Mouse (Mus musculus): ENCODE results near the gene Gm37240.

Gene Gm37240

DNA sequence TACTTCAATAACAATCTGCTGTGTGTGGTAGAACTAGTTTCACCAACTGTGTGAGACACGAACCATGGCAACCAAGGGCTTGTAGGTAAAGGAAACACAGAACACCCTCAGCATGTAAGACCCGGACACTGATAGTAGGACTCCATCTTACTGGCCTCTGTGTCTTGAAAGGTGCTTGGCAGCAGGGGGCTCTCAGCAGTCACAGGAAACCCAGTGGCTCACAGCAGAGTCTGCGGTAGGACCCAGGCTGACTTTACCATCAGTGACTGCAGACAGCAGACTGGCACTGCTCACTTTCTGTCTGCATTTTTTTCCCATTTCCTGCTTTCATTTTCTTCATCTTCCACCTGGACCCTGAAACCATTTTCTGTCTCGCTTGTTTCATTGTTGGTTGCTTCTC is 1176.6 kb downstream of the Gm37240 start:
- DNase-seq (ENCODE audit: low spot score in 2 of 2): no peak

DNA sequence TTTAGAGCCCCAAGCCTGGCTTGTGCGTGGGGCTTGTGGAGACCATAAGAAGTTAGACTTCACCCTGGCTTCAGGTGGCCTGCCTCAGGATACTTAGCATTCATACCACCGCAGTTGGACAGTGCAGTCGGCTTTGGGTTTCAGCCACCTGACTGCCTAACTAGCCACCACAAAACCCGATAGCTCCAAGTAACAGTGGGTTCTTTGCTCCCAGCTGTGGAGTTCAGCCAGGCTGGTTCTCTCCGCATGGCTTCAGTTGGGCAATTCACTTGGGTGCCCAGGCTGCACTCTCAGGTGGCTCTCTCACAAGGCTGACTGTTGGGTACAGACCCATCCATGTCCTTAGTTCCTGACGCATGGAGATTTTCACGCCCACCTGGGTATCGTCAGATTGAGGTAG is 1177.4 kb downstream of the Gm37240 start:
- no peak for DNase-seq (ENCODE audit: low spot score in 2 of 2)

DNA sequence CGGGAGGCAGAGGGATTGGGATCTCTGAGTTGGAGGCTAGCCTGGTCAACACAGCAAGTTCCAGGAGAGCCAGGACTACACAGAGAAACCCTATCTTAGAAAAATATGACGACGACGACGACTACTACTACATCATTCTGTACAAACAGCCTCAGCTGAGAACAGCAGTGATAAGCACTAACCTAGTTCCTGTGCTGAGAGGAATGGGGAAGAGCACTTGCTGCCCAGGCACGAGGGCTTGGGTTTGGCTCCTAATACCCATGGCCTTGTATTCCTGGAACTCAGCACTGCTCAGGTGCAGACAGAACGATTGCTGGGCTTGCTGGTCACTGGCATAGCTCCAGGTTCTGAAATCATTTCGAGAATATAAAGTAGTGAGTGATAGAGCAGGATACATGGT is 1178.2 kb downstream of the Gm37240 start:
- no peak for DNase-seq (ENCODE audit: low spot score in 2 of 2)

DNA sequence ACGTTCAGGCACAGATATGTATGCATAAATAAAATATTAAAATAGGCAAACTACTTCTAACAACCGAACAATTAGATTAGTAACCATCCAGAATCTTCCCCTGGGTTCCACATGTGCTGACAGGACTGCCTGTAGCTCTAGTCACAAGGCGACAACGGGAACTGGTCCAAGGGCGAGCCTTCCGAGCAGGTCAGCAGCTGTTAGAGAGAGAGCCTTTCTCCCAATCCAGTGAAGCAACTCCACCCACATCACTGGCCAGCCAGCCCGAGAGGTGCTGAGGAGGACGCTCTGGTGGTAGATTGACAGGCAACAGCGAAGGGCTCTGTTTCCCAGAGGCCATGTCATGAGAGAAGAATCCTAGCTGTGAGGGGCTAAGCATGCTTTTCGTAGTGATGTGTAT is 1178.8 kb downstream of the Gm37240 start:
- no peak for DNase-seq (ENCODE audit: low spot score in 2 of 2)

DNA sequence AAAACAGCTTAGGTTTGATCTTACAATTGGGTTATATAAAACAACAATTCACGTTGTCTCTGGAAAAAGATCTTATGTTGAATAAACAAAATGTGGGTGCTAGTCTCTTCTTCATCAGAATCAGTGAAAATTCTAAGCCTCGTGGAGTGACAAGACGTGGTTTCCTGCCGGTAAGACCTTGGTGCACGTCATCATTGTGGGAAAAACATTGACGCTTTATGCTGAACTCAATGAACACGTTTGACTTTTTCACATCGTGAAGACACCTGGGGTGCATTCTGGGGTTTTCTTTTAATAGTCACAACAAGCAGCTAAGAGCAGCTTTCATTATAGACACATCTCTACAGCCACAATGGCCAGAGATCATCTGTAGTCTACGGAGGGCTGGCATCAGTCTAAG is 1182.1 kb downstream of the Gm37240 start:
- no peak for DNase-seq (ENCODE audit: low spot score in 2 of 2)

DNA sequence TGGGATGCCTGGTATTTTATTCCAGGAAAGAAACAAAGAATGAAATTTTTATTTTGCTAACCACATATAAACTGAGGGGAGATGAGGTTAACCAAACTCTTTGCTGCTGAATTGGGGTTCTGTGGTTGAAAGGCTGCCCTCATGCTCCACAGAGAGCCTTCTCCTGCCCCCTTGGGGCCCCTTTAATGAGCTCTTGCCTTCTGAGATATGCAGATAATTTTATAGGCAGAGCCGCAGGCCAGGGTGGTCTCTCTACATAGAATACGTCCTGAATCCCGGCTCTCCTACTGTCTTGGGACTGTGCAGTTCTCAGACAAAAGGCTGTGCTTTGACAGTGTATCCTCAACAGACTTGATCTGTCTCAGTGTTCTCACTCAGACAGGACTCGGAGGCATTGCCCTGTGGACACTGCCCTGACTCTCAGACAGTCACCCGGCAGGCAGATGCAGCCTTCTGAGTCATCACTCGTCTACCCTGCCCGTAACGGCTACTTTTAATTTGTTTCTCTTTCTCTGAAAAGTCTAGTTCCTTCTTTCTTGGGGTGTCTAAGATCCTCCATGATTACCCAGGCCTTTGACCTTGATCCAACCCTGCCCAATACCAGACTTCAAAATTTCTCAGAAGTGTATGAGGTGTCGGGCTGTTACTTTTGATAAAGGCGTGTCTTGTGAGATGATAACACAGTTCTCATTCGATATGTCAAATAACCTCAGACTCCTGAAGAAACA is 1184.1 kb downstream of the Gm37240 start:
- DNase-seq (ENCODE audit: low spot score in 2 of 2): no peak

DNA sequence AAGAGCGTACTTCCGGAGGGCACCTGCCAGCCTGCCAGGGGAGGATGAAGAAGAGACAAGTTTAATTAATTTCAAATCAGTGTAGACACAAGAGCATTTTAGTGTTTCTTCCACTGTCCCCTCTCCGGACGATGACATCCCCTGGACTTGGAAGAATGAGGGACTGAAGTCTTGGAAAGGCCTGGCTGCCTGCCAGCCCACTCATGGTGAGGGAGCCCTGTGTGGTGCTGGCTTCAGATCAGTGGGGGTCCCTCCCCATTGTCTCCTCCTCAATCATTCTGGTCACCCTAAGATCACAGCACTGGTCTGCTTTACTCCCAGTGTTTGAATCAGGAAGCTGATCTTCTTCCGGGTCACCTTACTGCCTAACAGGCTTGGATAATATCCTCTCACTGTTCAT is 1185.4 kb downstream of the Gm37240 start:
- no peak for DNase-seq (ENCODE audit: low spot score in 2 of 2)

DNA sequence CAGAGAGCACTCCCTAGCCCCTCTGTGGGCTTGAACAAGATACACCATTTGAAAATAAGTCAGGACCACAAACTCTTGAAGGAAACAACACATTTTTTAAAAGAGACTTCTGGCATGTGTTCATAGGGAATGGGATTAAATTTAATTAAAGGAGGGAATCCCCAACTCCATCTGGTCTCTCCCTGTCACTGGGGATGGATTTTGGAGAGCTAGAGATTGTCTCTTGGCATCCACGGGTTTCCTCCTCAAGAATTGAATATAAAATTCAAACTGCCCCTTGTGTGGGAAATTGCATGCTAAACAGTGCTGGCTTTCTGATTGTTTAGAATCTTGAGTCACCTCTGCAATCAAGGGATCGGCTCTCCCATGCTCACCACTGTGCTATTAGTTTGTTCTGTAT is 1185.8 kb downstream of the Gm37240 start:
- DNase-seq (ENCODE audit: low spot score in 2 of 2): no peak

DNA sequence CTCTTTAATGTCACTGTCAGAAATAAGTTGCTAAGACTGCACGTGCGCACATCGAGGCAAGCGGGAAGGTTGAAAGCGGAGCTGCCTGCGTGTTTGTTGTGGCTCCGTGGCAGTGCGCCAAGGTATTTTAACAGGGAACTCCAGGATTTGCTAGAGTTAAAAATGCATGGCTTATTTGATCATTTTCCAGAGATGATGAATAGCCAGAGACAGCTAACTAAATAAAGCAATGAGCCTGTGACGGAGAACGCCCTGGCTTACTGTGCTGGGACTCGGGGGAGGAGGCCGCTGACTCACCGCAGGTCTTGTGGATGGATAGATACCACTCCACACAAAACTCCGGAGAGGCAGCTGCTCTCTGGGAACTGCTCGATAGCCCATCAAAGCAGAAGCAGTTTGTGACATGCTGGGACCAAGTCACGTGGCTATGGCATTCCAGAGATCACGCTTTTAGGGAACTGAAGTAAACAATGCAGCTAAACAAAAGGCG is 1190.8 kb downstream of the Gm37240 start:
- DNase-seq (ENCODE audit: low spot score in 2 of 2): no peak

DNA sequence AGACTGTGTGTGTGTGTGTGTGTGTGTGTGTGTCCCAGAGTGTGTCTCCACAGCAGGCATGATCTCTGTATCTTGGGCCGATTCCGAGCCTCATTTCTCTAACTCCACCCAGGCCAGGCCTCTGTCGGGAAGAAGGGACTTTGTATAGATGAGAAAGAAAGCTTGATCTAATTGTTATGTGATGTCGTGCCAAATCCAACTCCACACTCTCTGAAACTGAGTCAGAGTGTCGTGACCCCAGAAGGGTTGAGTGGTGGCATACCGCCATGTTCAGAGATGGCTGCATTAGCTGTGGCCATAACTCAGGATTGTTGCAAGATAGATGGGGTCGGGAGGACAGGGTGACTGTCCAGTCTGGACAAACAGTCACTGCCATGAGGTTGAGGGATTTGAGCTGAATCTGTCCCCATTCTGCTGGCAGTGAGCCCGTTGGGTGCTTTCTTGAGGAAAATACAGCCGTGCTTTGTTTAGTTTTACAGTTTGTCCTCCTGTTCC is 1191.4 kb downstream of the Gm37240 start:
- no peak for DNase-seq (ENCODE audit: low spot score in 2 of 2)

DNA sequence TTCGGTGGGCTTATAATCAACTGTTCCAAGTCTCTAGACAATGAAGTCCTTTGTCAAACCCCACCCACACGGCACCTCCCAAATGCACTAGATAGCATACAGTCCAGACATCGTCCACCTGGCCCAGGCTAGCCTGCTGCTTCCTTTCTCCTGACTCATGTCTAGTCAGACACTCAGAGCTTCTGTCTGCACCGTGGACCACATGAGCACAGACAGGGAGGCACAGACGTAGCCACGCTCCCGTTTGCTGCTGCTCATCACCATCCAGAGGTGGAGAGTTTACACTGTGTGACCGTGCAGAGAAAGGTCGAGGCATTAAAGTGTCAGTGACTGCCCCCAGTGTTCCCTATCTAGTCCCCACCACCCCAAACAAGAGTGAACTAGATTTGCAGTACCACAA is 1191.9 kb downstream of the Gm37240 start:
- DNase-seq (ENCODE audit: low spot score in 2 of 2): no peak

DNA sequence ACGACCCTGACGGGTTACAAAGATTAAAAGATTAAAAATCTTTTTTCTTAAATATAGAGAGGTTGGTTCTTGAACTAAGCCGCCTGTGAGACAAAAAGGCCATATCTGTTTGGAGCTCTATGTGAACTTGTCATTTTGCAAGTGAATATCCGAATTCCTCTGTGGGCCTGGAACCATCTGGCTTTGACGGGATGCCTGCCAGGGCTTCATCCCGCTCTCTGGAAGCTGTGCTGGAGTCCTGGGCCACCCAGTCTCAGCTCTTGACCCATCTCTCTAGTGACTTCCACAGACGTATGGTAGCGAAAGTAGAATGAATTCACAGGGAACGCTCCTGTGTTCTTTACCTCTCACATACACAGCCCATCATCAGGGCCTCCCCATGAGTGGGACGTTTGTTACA is 1193.4 kb downstream of the Gm37240 start:
- DNase-seq (ENCODE audit: low spot score in 2 of 2): no peak

DNA sequence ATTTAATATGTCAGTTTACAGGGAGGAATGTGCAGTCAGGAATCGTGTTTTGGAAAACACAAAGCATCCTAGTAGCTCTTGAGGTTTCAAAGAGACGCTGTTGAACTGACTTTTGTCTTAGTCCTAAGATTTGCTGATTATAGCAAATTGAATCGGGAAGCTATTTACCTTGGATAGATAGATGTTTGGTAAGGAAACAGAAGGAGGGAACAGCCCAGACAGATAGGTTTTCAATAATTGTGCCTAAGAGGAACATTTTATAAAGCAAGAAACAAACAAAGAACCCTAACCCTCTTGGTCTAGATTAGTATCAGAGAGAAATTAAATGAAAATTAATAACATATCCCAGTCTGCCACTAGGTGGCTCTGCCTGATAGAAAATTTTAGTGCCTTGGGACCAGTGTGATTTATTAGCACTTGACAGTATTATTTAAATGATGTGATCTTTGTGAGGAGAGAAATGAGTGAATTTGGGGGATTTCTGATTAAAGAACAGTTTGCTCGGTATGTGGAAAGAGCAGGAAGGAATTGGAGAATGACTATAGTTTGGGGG is 1194.6 kb downstream of the Gm37240 start:
- DNase-seq (ENCODE audit: low spot score in 2 of 2): no peak

DNA sequence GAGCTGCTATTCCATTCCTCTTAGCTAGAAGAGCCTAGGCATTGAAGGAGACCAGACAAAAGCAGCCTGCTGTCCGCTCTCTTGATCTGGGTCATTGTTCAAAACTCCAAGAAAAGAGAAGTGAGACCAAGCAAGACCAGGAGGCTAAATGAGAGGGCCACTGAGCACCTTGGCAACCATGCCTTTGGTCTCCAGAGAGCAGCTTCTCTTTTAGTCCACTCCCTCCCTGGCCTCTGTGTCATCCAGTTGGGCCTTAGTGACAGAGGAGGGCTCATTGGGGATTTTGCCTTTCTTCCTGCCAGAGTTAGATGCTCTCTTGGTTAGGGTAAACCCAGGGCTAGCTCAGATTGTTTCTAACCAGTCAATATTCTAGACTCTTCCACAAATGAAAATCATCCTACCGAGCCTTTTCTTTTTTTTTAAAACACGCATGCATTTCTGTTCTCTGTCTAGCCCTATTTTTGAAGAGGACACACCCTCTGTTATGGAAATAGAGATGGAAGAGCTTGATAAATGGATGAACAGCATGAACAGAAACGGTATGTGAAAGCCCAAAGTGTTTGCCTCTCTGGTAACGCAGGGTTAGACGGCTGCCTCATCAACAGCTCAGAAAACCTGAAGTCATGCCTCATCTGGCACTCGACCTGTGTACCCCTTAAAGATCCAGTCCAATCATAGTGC is 1197.1 kb downstream of the Gm37240 start:
- DNase-seq (ENCODE audit: low spot score in 2 of 2): no peak

DNA sequence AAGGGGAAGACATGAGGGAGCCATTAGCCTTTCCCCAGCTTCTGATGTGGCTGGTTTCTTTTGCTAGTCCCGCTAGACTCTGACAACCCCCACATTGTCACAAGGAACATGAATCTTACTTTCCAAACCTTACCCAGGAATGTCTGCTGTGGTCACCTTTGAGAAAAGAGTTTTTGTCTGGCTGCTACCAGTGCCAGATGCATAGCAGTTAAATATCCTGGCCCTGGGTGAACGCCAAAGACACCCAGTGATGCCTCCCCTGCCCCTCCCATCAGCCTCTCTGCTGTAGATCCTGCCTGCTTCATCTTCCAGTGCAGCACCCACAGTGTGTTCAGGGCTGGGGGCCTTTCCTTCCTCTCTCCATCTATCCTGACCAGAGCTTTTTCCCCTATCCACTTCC is 1197.7 kb downstream of the Gm37240 start:
- DNase-seq (ENCODE audit: low spot score in 2 of 2): no peak

DNA sequence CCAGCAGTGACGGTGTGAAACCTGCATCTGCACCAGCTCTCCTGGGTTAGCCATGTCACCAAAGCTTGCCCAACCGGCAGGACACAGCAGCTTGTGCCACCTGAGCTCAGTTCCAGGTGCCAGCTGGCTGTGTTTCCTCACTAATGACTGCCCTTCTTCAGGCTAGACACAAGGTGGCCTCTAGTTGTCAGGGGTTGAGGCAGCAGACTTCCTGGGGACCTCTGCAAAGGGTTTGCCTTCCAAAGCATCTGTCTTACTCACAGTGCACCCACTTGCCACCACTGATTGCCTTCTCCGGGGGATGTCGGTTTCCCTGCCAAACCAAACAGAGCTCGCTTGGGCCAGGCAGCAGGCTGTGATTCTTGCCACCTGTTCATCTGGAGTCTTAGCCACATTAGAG is 1199.1 kb downstream of the Gm37240 start:
- no peak for DNase-seq (ENCODE audit: low spot score in 2 of 2)

DNA sequence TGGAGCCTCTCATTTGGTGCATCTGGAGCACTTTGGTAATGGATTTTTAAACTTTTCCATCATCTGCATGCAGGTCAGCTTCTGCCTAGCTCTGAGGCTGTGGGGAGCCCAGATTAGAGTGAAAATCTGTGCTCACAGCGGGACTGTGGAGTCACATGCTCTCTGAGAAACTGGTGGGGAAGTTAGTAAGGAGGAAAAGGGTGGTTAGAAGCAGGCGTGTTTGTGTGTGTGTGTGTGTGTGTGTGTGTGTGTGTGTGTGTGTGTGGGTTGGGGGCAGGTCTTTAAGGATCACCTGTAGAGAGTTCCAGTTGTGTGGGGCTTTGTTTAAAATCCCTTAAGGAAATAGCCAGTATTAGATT is 1199.9 kb downstream of the Gm37240 start:
- DNase-seq (ENCODE audit: low spot score in 2 of 2): no peak

DNA sequence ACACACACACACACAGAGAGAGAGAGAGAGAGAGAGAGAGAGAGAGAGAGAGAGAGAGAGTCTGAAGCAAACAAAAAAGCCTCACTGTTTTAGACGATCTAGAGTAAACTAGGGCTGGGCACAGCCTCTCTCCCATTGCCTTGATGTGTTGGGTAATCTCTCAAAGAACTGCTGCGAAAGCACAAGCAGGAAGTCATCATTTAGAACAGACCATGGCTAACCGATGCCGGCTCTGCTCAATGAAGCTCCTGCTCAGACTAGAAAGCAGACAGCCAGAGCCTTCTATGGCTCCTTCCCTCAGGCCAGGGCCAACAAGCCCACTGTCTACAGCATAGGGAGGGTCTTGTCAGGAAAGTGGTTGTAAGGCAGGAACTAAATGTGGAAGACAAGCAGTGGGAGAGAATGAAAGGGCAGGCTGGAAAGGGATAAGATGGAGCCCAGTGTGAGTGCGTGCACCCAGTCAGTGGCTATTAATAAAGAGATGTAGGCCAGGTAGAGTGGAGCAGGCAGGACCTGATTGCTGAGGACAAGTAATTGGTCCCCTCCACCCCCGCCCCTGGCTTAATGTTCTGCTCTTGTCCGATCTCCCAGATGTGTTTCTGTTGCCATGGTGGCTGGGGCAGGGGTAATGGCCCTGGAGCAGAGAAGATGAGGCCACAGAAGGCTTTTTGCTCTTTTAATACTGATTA is 1200.4 kb downstream of the Gm37240 start:
- no peak for DNase-seq (ENCODE audit: low spot score in 2 of 2)

DNA sequence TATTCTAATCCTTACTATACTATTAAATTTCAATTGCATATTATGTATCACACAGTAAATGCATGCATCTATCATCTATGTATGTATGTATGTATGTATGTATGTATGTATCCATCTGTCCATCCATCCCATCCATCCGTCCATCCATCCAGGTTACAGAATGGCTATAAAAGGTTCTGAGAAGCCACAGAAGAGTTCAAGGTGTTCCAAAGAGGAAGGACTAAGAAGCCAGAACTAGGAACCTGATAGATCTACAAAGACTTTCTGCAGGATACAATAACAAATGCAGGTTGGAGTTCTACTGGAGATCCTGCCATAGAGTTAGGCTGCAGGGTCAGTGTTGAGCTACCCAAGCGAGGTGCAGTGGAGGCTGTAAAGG is 1201.0 kb downstream of the Gm37240 start:
- DNase-seq (ENCODE audit: low spot score in 2 of 2): no peak

DNA sequence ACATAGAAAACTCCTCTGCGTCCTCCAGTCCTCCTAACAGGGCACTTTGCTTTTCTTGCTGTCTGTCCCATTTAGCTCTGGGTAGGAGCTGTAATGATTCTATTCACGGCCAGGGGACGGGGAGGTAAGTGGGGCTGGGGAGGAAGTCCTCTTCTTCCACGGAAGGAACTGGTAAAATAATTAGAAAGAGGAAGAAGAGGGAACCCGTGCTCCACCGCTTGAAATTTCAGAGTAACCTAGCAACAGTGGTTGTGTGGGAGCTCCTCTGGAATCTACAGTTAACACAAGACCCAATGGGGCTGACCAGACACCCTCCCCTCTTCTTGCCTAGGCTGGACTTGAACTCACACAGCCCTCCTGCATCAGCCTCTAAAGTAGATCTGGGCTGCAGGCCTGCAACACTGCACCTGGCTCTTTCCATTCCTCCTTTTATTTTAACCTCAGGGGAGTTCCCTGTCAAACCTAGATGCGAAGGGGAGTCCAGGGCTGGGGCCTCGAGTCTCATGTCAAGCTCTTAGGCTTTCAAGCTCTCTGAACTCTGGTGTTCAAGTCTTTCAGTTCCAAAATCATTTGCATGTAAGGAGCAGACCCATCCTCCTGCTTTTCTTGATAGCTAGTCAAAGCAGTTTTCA is 1201.5 kb downstream of the Gm37240 start:
- no peak for DNase-seq (ENCODE audit: low spot score in 2 of 2)

DNA sequence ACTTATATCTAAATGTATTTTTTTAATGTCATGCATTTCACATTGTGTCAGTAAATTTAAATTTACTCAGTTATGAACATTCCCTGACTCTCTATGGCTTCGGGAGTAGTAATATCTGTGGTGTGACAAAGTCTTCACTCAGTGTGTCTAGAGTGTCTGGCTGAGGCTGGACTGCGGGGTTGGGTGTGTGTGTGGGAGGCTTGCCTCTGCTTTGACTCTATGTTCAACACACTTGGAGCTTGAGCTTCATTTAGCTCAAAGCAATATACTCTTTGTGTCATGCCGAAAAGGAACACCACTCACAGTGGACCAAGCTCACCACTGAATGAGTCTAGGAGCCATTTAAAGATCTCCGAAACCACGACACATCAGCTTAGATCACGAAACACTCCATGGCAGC is 1203.5 kb downstream of the Gm37240 start:
- no peak for DNase-seq (ENCODE audit: low spot score in 2 of 2)

DNA sequence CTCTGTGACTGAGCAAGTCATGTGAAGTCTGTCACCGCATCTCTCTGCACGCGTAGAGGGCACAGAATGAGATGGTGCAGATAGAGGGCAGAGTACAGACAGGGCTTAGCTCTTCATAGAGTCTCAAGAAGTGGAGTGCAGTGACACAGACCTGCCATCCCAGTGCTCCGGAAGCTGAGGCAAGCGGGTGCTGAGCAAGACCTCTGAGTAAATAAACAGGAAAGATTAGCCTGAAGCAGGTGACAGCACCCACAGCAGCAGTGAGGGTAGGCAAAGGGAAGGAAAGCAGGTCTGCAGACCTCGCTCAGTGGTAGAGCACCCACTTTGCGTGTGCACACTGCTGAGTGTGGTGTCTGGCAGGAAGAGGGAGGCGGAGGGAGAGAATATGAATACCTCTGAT is 1205.6 kb downstream of the Gm37240 start:
- DNase-seq (ENCODE audit: low spot score in 2 of 2): peak; percentile 54 to 62

All from spleen, postnatal 36 days (tissue).